Mouse (Mus musculus) G1E-ER4 (cell line): ENCODE results near the gene Tprg. TPM values are rescaled to one million over a fixed set of nuclear protein-coding genes. Genes with fewer than 3 reads are reported as not detected.

ENCODE experiments used
- GATA1 ChIP-seq: IDR thresholded peaks from one replicate; pipeline ENCODE4 v1.8.0; 2012; ENCODE audit warnings: low read length, inconsistent platforms
- polyA plus RNA-seq: library from polyadenylated mRNA; stranded (reverse); fragments of >175 nt; gene quantifications from 2 replicates; pipeline ENCODE4 v1.2.3, GENCODE M21; 2012

Gene Tprg
- polyA plus RNA-seq, 1 experiment = not detected

DNA sequence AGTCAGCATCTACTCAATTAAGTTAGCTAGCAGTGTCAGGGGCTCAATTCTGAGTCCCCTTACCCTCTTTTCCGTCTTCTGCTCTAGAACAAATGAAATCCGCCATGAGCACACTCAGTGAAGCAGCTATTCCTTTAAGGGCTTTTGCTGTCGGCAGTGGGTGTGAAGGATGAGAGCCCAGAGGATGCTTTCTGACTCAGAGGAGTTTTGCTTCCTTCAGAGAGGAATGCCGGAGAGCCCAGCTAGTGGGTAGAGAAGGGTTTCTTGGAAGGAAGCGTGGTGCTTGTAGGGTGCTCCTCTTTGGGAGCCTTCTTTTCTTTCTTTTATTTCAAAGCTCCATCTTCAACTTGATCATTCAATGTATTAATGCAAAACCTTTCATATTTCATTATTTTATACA lies 10.1 kb downstream of the Tprg start:
- TF ChIP-seq GATA1 = no peak

DNA sequence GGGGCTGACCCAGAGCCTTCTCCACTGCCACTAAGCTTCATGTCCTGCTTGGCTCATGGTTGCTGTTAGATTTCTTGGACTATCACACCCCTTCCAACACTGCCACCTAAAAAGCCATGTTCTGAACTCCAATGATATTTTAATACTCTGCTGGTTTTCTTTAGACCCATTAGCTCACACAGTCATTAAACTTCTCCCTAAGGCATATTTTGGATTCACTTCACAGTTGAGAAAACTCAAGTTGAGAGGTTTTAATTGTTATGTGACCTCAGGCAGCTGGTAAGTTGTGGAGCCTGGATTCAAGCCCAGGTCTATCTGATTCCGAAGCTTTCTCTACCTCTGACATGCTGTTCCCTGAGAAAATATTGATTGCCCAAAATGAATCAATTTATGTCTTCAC lies 11.6 kb downstream of the Tprg start:
- no peak for TF ChIP-seq GATA1

DNA sequence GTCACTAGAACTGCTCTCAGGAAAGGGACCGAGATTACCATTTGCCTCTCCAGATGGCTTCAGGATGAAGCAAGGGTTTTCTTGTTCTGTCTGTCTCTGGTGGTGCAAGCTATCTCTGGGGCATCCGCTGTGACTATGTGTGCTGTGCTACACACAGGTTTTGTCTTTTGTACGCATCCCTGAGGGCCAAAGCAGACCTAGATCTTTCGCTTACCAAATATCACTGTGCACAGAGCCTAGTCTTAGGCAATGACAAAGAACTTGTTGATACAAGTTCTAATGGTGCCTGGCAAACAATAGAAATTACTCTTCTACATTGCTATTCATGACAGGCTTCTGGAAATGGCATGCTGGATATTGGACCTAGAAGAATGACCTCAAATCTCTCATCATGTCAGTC lies 16.0 kb downstream of the Tprg start:
- no peak for TF ChIP-seq GATA1

DNA sequence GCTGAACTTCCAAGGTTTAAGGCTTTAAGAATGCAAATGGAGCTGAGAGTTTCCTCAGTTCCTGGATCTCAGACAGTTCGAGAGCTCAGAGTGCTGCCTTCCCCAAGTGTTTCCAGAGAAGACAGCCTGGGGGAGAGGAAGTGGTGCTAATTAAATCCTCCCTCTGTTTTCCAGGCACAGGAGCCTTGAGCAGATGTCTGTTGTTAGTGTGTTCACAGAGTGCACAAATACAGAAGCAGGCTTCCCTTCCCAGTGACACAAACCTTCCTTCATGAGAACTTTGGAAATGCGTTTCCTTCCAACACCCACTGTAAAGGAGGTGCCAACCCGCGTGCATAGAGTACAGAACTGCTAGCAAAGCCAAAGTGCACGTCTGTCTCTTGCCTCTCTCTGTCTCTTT lies 27.4 kb downstream of the Tprg start:
- no peak for TF ChIP-seq GATA1

DNA sequence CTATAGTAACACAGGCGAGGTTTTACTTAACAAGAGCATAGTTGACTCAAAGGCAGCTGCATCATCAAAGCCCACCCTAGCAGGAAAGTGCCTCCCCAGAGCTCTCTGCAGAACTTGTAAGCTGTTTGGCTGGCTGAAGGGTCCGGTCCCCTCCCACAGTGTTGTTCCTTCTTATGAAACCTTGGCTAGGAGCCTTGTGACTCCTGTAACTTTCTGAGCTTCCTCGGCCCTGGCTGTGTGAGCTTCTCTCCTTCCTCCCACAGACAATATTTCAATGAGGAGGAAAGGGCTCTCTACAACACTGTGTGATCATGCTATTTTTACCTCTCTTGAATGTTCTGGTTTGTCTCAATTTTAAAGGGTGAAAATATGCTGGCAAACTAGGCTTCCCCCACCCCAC lies 28.5 kb downstream of the Tprg start:
- TF ChIP-seq GATA1 = no peak

DNA sequence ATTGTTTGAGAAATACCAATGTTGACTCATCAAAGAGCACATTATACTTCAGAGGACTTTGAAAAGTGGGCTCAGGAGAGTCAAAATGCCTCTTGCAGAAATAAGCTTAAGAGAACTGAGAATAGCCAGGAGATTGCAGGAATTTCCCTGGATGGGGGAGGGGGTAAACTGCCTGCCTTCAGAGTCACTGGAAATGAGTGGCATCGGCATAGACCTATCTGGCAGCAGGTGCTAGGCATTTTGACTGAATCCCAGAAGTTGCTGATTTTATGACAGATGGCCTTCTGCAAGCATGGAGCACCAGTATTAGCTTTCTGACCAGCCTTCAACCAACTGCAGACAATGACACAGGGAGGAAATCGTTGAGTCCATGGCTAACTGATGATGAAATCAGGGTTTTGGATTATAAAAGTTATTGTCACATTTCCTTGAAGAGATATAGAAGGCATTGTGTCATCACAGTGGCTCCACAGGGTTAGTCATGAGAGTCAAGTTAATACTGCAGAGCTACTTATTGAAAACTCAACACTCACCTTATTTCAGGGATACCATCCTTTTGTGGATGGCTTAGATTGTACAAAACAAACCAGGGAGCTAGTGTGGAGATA lies 39.1 kb downstream of the Tprg start:
- TF ChIP-seq GATA1 = no peak

GRCm38 (mm10) chr16:25333279-25334219 lies 46.9 kb downstream of the Tprg start:
- no peak for TF ChIP-seq GATA1

DNA sequence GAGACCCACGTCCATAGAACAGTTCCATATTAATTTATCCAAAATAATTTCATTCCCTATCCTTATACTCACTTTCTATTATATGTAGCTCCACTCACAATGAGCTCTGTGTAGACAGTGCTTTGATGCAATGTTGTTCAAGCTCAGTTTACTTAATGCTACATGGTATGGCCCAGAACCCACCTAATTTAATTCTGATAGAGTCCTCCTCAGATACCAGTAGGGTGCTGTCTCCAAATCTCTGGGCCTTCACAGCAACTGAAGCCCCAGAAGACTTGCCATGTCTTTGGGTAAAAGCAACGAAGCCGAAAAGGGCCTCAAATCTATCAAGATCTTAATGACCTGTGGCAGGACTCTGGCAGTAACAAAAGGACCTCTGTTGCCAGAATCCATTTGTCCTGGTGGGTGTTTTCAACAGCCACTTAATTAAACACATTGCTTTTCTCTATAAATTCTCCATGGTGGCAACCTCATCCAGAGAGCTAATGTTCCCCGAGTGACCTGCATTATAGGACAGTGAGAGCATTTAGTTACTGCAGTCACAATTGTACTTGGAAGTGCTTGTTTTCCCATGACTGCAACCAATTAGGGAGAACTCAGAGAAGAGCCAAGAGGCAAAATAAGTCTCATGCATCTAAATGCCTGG lies 48.6 kb downstream of the Tprg start:
- no peak for TF ChIP-seq GATA1

DNA sequence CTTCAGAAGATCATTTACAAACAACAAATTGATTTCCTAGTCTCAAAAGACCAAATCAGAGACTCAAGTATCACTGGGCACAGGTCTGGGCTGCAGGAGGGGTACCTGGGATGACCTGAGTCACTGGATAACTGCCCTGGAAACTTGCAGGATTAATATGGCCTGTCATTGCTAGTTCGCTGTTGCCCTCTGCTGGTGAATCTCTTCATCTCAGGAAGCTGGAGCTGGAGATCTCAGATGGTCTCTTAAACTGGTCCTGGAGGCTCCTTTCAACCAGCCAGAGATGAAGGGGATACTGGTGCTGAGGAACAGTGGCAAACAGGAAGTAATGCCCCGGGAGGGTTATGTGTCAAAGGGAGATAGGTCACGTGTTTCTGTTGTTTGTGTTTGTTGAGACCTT lies 63.0 kb downstream of the Tprg start:
- no peak for TF ChIP-seq GATA1

DNA sequence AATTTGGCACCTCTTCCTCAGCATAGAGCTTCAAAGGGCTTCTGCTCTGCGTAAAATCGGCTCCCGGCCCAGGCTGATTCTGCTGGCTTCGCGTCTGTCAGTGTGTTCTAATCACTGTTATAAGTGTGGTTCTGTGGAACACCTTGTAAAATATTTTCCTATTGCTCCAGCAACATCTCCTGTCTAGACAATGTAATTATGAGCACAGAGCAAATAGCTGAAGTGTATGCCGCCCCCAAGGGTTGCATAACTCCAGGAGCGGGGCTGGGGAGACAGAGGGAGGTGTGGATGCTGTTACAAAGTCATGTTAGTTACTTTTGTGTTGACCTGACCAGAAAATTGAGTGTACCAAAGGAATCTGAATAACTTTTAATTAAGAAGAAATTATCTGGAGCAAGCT lies 81.2 kb downstream of the Tprg start:
- no peak for TF ChIP-seq GATA1

GRCm38 (mm10) chr16:25369984-25370412 lies 83.4 kb downstream of the Tprg start:
- no peak for TF ChIP-seq GATA1

DNA sequence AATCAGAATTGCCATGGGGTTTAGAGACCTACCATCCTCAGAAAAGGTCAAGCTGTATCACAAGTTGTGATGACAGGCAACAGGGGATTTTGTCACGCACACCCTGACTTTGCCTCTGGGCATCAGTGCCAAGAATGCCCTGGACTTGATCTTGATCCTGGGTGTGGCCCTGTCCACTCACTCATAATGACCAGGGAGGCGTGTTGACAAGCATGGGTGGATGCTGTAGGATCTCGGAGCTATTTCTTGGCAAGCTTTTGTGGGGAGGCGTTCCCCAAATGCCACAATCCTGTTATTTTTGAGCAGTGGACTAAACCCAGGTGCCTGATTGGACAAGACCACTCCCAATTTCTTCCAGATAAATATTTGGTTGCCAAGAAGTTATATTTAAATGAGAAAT lies 87.5 kb downstream of the Tprg start:
- no peak for TF ChIP-seq GATA1

GRCm38 (mm10) chr16:25374775-25375174 lies 88.2 kb downstream of the Tprg start:
- TF ChIP-seq GATA1 = no peak

DNA sequence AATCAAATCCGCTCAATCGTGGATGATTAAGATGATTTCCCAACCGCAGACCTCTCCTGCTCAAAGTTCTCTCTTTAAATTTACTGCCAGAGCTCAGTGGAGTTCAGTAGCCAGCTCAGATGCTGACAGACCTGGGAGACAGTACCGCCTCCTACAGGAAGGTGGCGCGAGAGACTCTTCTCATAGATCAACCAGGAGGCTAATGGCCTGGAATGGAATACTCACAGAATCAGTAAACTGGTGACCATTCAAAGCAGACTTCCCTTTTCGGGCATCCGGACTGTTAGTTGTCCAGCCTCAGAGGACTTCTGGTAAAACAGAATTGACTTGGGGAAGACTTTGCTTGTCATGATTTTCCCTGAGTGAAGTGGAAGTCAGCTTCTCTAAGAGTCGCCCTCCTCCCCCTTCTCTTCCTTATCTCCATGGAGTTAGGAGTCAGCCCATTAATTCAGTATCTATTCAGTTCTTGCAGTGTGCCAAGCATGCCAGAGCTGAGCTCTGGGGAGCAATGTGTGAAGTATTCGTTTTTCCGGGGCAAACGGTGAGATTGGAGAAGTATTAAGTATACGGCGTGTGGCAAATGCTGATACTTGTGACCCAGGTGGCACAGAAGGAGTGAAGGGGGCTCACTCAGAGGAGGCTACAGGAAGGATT lies 90.2 kb downstream of the Tprg start:
- TF ChIP-seq GATA1 = no peak

DNA sequence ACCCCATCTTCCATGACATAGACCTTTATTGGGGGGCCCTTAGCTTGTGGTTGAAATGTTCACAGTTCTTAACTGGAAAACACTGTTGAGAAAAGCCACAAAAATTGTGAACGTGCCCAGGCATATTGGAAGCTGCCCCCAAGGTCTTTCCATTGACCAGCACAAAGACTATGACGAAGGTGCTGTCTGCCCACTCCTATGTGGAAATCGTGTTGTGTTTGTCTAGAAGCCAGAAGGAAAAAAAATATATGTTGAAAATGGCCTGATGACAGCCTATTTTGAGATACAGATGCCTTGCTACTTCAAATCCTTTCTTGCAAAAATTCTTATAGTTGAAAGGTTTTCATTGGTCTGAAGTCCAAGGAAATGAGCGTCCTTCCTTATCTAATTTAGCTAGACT lies 91.1 kb downstream of the Tprg start:
- TF ChIP-seq GATA1 = no peak
